Mouse (Mus musculus) small intestine, adult 2 months (tissue): ENCODE data around the gene Slc24a3.

Source experiments
- CTCF ChIP-seq: fragments of 200-500 bp; IDR thresholded peaks from 2 replicates; pipeline ENCODE4 v1.5.1; 2012; ENCODE audit warnings: low read depth, mild to moderate bottlenecking, control low read depth, inconsistent platforms, low read length, moderate library complexity, mixed read lengths; ENCODE audit not compliant: insufficient replicate concordance, insufficient read length; ENCODE audit errors: extremely low read depth
- POLR2A ChIP-seq: fragments of 200-500 bp; IDR thresholded peaks from 2 replicates; pipeline ENCODE4 v1.6.1; 2012; ENCODE audit warnings: low read depth, mild to moderate bottlenecking, control low read depth, inconsistent platforms, low read length, moderate library complexity

DNA sequence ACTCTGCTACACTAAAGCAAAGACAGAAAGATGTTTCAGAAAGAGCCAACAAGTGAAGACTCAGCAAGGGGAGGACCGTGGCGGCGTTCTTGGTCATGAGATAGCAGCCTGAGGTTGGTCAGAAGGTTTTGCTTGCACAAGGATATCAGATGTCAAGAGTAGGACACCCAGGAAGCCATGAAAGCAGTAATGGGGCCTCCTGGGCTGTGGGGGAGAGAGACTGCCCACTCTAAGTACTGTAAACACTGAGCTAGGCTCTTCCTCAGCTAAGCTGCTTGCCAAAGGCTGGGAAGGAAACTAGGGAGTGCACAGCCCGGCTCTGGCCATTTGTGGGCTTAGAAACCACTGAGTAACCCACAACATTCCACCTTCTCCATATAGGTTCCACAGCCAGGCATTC is 348.4 kb downstream of the Slc24a3 start:
- no peak for TF ChIP-seq CTCF
- TF ChIP-seq POLR2A, result no peak
